Mouse (Mus musculus) embryonic facial prominence, embryonic 12.5 days (tissue): ENCODE results near the gene Dand5. TPM values are rescaled to one million over a fixed set of nuclear protein-coding genes. Genes with fewer than 3 reads are reported as not detected.

Experiments used
- ATAC-seq: fragments of 200-750 bp; cut with Nextera tagmentation; 2 replicates; pipeline ENCODE4 v1.8.0; 2017; ENCODE audit not compliant: insufficient number of reproducible peaks, insufficient read depth, low FRiP score, low TSS enrichment
- H3K27ac ChIP-seq: fragments of 300-500 bp; sonication (generic); 2 replicates; pipeline ENCODE4 v1.5.1; 2016; ENCODE audit warnings: mild to moderate bottlenecking
- H3K27me3 ChIP-seq: fragments of 300-500 bp; sonication (generic); 2 replicates; pipeline ENCODE4 v1.6.1; 2016; ENCODE audit warnings: mild to moderate bottlenecking, moderate library complexity
- H3K36me3 ChIP-seq: fragments of 300-500 bp; sonication (generic); 2 replicates; pipeline ENCODE4 v1.6.1; 2016; ENCODE audit warnings: mild to moderate bottlenecking
- H3K4me1 ChIP-seq: fragments of 300-500 bp; sonication (generic); 2 replicates; pipeline ENCODE4 v1.6.1; 2016
- H3K4me2 ChIP-seq: fragments of 300-500 bp; sonication (generic); replicated peaks from 2 replicates; pipeline ENCODE4 v1.6.1; 2016; ENCODE audit warnings: mild to moderate bottlenecking, moderate library complexity
- H3K4me3 ChIP-seq: fragments of 300-500 bp; sonication (generic); 2 replicates; pipeline ENCODE4 v1.5.1; 2016; ENCODE audit warnings: mild to moderate bottlenecking
- H3K9ac ChIP-seq: fragments of 300-500 bp; sonication (generic); 2 replicates; pipeline ENCODE4 v1.6.1; 2016; ENCODE audit warnings: mild to moderate bottlenecking, moderate library complexity
- H3K9me3 ChIP-seq: fragments of 300-500 bp; sonication (generic); 2 replicates; pipeline ENCODE4 v1.6.1; 2016; ENCODE audit warnings: mild to moderate bottlenecking, moderate library complexity
- whole genome bisulfite sequencing: fragments of 180-500 bp; shearing (Covaris S2); methylation state at CpG from one replicate; pipeline ENCODE4 v1.1.7; 2016; 5-methylcytosine and 5-hydroxymethylcytosine counted together
- polyA plus RNA-seq: library from polyadenylated mRNA; unstranded; fragments of >200 nt; fragmentation: Nextera tagmentation; extraction: Ambion mirVana; gene quantifications from 2 replicates; pipeline ENCODE4 v1.2.1, GENCODE M21; 2016

The Dand5 gene
- polyA plus RNA-seq = 5.3 and 5.5 TPM in 2 replicates

DNA sequence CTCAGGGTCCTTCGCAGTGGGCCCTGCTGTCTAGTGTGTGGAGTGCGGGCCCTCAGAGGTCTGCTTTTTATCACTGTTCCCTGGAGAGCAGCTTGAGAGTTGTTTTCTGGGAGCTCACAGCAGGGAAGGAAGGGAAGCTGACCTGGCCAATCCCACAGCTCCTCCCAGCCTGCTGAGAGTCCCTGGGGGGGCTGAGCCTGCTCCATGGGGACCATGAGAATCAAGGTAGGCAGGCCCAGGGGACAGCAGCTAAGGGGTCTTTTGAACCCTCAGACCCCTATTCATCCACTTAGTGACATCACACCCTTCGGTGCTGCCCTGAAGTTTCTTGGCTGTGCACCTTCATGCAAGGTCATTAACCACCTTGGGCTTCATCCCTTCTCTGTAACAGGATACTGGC is at the start of gene Dand5:
Dand5 (minus strand) TSS at position 101 of the 400 bp plus-strand sequence.
- 0 out of 2 replicates have a peak, but pooled peaks have one; percentile 39 for ATAC-seq
- 0 out of 2 replicates have a peak, but pooled peaks cover 3% of the 10 kb centered on the region for H3K4me1 ChIP-seq
- H3K36me3 ChIP-seq = no peaks in the 10 kb centered on the region
- peak within 1 kb of the TSS; percentile 48 for H3K4me2 ChIP-seq
- no peak within 1 kb of the TSS for H3K27ac ChIP-seq
- WGBS = 28% methylated on average over 3 of the region's 3 CpGs
- no peak within 1 kb of the TSS for H3K4me3 ChIP-seq
- H3K9me3 ChIP-seq = no peaks in the 10 kb centered on the region
- 0 out of 2 replicates have a peak within 1 kb of the TSS, but pooled peaks have one; percentile 31 for H3K9ac ChIP-seq
- H3K27me3 ChIP-seq = peaks cover 6% of the 10 kb centered on the region; the same call in 1 of the 2 replicates

DNA sequence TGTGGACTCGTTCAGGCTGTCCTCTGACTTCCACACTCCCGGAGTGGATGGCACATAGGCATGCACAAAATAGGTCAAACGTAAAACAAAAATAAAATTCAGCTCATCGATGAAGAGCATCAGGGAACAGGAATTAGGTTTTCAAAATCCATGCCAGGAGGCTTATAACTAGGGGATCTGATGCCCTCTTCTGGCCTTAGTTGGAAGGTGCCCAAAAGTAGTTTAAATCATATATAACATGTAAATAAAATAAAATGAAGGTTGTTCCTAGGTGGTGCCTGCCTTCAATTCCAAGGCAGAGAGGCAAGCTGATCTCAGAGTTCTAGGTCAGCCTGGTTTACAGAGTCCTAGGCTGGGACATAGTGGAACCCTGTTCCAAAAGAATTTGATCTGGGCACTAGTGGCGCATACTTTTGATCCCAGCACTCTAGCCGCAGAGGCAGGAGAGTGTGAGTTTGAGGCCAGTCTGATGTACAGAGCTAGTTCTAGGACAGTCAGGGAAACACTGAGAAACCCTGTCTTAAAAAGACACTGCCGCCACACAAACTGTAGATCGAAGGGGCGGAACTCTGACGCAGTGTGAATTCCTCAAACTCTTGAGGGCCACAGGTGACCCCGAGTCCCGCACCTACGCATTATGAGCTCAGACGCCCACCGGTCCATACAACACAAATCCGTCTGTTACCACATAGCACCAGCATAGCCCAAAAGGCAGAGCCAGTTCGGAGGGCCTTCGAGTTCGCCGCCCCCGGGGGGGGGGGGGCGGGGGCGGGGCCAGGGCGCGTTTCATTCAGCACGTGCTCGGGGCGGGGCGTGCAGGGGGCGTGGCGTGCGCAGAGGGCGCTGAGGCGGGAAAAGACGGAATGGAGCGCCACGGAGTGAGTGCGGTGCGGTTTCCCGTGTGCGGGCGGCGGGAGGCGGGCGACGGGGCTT is 49.0 kb upstream of the Dand5 start, which contains the start of gene Syce2:
Syce2 (plus strand) TSS at position 736 of the 933 bp plus-strand sequence.
- Histone ChIP-seq H3K27me3 (0 out of 2 replicates have a peak, but pooled peaks cover 4% of the 10 kb centered on the region), H3K36me3 (peaks cover 30% of the 10 kb centered on the region), H3K4me3 (peak within 1 kb of the TSS; percentile 39), H3K4me1 (peaks cover 11% of the 10 kb centered on the region; the same call in 1 of the 2 replicates), H3K9ac (peak within 1 kb of the TSS; percentile 59), H3K9me3 (no peaks in the 10 kb centered on the region), H3K4me2 (peak within 1 kb of the TSS; percentile 88), H3K27ac (no peak within 1 kb of the TSS)
- peak; percentile 19; the same call in 1 of the 2 replicates for ATAC-seq
- WGBS = 14% methylated on average over 45 of the region's 46 CpGs

DNA sequence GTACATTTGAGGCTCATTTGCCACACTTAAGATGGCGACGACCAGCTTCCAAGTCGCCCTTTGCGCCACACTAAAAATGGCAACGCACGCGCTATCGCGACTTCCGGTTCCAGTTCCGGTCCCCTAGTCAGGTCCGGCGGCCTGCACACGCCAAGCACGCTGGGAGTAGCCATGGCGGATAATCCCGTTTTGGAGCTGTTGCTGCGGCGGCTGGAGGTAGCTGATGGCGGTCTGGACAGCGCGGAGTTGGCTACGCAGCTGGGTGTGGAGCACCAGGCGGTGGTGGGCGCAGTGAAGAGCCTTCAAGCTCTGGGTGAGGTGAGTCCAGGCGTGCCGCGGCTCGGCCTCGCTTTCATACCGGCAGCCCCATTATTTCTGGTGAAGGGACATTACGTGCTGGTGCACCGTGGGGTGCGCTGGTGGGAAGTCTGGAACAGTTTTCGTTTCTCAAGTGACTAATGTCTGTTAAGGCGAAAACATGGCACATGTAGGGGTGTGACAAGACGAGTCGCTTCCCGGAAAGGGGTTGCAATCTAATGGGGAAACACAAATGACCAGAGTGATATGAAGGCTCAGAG is 34.3 kb upstream of the Dand5 start, which contains the start of gene Farsa:
Farsa (plus strand) TSS at position 126 of the 578 bp plus-strand sequence.
- H3K4me3 ChIP-seq = peak within 1 kb of the TSS; percentile 97
- H3K27me3 ChIP-seq = no peaks in the 10 kb centered on the region
- H3K4me2 ChIP-seq = peak within 1 kb of the TSS; percentile 92
- H3K27ac ChIP-seq = peak within 1 kb of the TSS; percentile 74
- H3K9me3 ChIP-seq = no peaks in the 10 kb centered on the region
- peak; percentile 80 for ATAC-seq
- H3K4me1 ChIP-seq = peaks cover 12% of the 10 kb centered on the region
- under 1% methylated on average over 39 of the region's 39 CpGs for WGBS
- peaks cover 28% of the 10 kb centered on the region for H3K36me3 ChIP-seq
- H3K9ac ChIP-seq = peak within 1 kb of the TSS; percentile 92

DNA sequence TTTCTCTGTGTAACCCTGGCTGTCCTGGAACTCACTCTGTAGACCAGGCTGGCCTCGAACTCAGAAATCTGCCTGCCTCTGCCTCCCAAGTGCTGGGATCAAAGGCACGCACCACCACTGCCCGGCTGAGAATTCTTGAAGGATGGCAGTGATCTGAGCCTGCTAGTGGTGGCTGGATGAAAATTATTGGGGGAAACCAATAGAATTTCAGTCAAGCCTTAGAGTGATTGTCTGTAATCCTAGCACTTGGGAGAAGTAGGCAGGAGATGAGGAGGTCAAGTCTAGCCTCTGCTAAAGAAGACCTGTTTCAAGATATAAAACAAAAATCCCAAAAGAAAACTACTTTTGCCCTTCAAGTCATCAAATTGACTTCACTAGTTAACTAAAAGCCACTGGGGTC is 33.8 kb upstream of the Dand5 start:
- 97% methylated on average over 3 of the region's 3 CpGs for WGBS
- H3K4me1 ChIP-seq = peaks cover 12% of the 10 kb centered on the region
- peak; percentile 13; the same call in 1 of the 2 replicates for ATAC-seq
- peaks cover 23% of the 10 kb centered on the region for H3K36me3 ChIP-seq
- H3K9me3 ChIP-seq = no peaks in the 10 kb centered on the region
- peak overlapping the region; percentile 97 for H3K4me3 ChIP-seq
- no peak overlapping the region for H3K9ac ChIP-seq
- no peaks in the 10 kb centered on the region for H3K27me3 ChIP-seq
- no peak overlapping the region for H3K27ac ChIP-seq
- 0 out of 2 replicates have a peak overlapping the region, but pooled peaks have one; percentile 92 for H3K4me2 ChIP-seq

DNA sequence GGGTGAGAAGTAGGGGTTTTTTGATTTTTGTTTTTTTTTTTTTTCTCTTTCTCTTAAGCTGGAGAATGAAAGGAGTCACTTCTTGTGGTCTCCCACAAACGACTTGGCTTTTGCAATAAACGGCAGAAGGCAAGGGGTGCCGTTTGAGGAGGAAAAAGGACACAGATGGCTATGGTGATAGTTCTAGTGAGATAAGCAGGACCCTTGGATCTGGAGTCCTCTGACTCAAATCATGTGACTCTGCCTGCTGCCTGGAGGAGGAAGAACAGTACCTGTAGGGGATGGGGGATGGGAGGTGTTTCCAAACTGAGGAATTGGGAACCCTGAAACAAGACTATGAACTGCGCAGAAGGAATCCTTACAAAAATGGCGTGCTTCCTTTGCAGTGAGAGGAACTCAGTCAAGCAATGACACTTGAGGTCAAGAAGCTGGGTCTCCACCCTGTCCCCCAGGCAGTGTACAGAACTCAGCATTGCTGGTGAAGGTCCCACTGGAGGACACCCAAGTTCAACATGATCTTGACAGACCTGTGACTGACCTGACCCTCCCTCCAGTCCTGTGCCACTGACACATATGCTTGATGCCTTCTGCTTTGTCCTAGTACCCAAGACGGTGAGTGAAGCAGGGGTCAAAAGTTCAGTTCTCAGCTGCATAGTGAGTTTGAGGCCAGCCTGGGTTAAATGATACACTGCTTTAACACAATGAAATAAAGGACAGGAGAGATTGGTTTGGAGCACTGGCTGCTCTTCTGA is 25.2 kb upstream of the Dand5 start:
- Histone ChIP-seq H3K4me2 (peak overlapping the region; percentile 76), H3K4me1 (peaks cover 29% of the 10 kb centered on the region), H3K36me3 (peaks cover 26% of the 10 kb centered on the region), H3K27me3 (no peaks in the 10 kb centered on the region), H3K4me3 (peak overlapping the region; percentile 93), H3K9ac (peak overlapping the region; percentile 70), H3K27ac (peak overlapping the region; percentile 86), H3K9me3 (no peaks in the 10 kb centered on the region)
- ATAC-seq = no peak
- 54% methylated on average over 6 of the region's 6 CpGs for WGBS

- peak; percentile 100 for ATAC-seq
- H3K4me1 ChIP-seq = peaks cover 30% of the 10 kb centered on the region
- peaks cover 35% of the 10 kb centered on the region for H3K36me3 ChIP-seq
- no peaks in the 10 kb centered on the region for H3K27me3 ChIP-seq
- H3K27ac ChIP-seq = peak within 1 kb of the TSS; percentile 86
- peak within 1 kb of the TSS; percentile 91 for H3K9ac ChIP-seq
- H3K4me3 ChIP-seq = peak within 1 kb of the TSS; percentile 93
- peak within 1 kb of the TSS; percentile 76 for H3K4me2 ChIP-seq
- no peaks in the 10 kb centered on the region for H3K9me3 ChIP-seq
- WGBS = under 1% methylated on average over 55 of the region's 55 CpGs
Measured at GRCm38 (mm10) chr8:84846722-84847572, 24.3 kb upstream of the Dand5 start, which contains the start of gene Calr. TSS of gene Calr (minus strand) at chr8:84846934.

GRCm38 (mm10) chr8:84846094-84846721 is 23.6 kb upstream of the Dand5 start:
- Histone ChIP-seq H3K4me2 (peak overlapping the region; percentile 76), H3K27me3 (no peaks in the 10 kb centered on the region), H3K36me3 (peaks cover 42% of the 10 kb centered on the region), H3K9me3 (no peaks in the 10 kb centered on the region), H3K4me3 (peak overlapping the region; percentile 93), H3K27ac (peak overlapping the region; percentile 79), H3K9ac (peak overlapping the region; percentile 91), H3K4me1 (peaks cover 30% of the 10 kb centered on the region)
- ATAC-seq = peak; percentile 31
- under 1% methylated on average over 30 of the region's 30 CpGs for WGBS

GRCm38 (mm10) chr8:84845355-84846093 is 22.9 kb upstream of the Dand5 start:
- H3K27ac ChIP-seq = peak overlapping the region; percentile 79
- ATAC-seq = no peak
- H3K4me3 ChIP-seq = peak overlapping the region; percentile 93
- peaks cover 30% of the 10 kb centered on the region for H3K4me1 ChIP-seq
- H3K9me3 ChIP-seq = no peaks in the 10 kb centered on the region
- peaks cover 42% of the 10 kb centered on the region for H3K36me3 ChIP-seq
- 18% methylated on average over 12 of the region's 12 CpGs for WGBS
- peak overlapping the region; percentile 91 for H3K9ac ChIP-seq
- H3K4me2 ChIP-seq = peak overlapping the region; percentile 76
- no peaks in the 10 kb centered on the region for H3K27me3 ChIP-seq

DNA sequence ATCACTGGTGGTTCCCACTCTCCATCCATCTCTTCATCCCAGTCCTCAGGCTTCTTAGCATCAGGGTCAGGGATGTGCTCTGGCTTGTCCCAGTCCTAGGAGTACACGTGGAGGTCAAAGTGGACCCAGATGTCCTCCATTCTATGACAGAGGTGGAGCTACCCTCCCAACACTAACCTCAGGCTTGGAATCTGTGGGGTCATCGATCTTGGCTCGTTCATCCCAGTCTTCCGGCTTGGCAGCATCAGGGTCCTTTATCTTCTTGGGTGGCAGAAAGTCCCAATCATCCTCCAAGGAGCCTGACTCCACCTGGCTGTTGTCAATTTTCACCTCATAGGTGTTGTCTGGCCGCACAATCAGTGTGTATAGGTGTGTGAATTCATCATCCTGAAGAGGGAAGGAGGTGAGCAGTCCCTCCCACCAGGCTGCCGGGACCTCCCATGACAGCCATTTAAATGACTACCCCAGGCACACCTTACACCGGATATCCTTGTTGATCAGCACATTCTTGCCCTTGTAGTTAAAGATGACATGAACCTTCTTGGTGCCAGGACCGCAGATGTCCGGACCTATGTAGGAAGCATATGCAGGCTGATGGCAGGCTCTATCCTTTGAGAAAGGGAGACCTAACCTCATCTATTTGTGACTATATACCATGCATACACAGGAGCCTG is 21.9 kb upstream of the Dand5 start:
- Histone ChIP-seq H3K27ac (peak overlapping the region; percentile 57; the same call in 1 of the 2 replicates), H3K27me3 (no peaks in the 10 kb centered on the region), H3K4me2 (peak overlapping the region; percentile 76), H3K4me1 (peaks cover 33% of the 10 kb centered on the region), H3K4me3 (peak overlapping the region; percentile 93), H3K9ac (peak overlapping the region; percentile 91), H3K9me3 (no peaks in the 10 kb centered on the region), H3K36me3 (peaks cover 42% of the 10 kb centered on the region)
- ATAC-seq = no peak
- 80% methylated on average over 9 of the region's 9 CpGs for WGBS
